Mouse (Mus musculus) 416B (cell line): ENCODE measurements around the gene Btbd7.

ENCODE experiments used
- DNase-seq: peaks from one replicate; pipeline ENCODE4 v3.0.0; 2011; ENCODE audit warnings: low read depth

Btbd7 gene

GRCm38 (mm10) chr12:102878031-102878823 lies at the start of gene Btbd7:
Btbd7 (minus strand) TSS chr12:102878471.
- DNase-seq: peak; percentile 91

DNA sequence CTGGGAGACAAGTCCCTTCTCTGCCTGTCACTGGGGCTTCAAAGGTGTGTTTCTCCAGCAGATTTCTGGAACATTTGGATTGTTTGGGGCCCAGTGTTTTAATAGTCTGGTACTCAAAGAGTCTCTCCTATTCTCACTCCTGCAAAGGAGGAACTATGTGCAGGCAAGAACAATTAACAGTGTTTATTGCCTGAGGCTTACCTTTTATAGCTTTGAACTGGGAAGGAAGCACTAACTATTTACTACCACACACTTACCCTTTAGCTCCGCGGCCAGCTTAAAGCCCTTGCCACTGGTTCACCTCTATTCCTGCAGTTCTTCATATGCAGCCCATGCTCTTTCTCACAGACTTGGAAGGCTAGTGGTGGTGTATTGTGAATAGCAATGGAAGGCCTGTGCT lies 37.8 kb upstream of the Btbd7 start:
- no peak for DNase-seq

DNA sequence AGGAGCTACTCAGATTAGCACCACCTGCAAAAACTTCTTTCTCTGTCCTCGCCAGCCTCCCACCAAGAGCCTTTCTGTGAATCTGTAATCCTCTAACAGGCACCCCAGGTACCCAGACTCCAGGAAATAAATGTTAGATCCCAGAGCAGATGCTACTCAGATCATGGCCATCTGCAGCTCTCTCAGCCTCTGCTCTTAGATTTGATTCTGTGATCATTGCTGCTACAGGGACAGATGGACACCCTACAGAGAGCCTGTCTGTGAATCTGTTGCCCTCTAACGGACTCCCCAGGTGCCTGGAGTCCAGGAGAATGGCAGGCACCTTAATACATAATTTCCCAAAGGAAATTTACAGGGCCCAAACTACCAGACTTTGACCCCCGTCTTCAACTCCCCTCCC lies 29.9 kb upstream of the Btbd7 start:
- no peak for DNase-seq

DNA sequence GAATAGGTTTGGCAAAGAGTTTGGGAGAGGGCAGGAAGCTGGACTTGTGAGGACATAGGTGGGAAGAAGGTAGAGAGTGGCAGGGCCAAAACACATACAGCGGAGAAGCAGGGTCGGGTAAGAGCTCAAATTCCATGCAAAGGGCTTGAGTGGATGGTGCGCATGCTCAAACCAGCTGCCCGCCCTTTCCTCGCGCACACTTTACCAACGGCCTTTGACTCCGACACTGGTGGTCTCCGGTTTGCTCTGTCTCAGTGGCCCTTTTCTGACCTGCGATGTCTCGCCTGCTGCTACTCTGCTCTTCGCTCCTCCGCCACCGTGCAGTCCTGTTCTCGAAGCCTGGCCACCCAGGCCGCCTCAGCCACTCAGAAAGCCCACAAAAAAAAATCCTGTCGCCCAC lies 20.8 kb upstream of the Btbd7 start, which contains the start of gene Cox8c:
Gene Cox8c (plus strand): TSS at position 226 of the 400 bp plus-strand sequence.
- no peak for DNase-seq

GRCm38 (mm10) chr12:102888568-102888967 lies 10.3 kb upstream of the Btbd7 start:
- no peak for DNase-seq

DNA sequence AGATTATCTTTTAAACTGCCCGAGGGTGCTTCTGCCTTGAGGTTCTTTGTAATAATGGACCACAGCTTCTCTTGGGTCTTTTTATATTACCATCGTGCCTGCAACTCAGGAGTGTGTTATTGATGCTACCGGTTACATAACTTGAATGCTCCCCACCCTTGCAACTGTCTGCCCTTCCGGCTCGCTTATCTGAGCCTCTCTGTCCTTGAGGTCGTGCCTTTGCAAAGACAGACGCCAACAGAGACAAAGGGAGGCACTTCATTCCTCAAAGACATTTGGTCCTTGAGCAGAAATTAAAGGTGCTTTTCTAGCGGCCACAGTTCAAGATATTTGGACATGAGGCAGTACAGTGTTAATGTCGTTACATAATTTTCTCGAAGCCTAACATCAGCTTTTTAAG lies 9.1 kb upstream of the Btbd7 start:
- no peak for DNase-seq

DNA sequence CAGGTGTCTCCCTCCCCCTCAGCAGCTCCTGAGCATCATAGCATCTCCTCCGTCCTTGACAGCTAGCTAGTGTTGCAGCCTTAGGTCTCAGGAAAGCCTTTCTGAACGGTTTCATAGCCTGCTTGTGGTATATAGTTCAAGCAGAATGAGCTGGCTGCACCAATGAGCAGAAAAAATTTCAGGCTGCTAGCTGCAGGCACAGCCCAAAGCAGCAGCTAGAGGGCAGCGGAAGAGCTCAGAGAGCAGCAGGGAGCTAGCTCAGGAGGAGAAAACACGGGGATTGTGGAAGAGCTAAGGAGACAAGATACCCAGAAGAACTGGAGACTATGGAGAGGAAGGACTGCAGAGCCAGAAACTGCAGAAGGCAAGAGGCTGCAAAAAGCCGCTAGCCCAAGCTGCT lies 7.5 kb upstream of the Btbd7 start:
- DNase-seq: peak; percentile 35

DNA sequence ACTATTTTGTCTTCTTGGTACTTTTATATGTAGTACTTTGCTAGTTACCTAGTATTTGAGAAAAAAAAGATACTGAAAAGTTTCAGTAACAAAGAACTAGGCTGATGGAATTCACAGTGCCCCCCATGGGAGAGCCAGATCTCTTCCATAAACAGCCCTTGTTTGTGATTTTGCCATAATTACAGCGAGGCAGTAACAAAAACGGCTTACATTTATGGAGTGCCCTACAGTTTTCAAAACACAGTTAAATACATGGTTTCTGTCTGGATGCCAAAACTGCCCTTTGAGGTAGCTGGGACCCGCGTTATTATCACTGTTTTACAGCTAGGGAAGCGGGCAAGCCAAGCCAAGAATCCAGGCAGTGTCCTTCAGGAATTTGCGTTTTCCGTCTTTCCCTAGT lies 630 bp upstream of the Btbd7 start:
- DNase-seq: no peak

DNA sequence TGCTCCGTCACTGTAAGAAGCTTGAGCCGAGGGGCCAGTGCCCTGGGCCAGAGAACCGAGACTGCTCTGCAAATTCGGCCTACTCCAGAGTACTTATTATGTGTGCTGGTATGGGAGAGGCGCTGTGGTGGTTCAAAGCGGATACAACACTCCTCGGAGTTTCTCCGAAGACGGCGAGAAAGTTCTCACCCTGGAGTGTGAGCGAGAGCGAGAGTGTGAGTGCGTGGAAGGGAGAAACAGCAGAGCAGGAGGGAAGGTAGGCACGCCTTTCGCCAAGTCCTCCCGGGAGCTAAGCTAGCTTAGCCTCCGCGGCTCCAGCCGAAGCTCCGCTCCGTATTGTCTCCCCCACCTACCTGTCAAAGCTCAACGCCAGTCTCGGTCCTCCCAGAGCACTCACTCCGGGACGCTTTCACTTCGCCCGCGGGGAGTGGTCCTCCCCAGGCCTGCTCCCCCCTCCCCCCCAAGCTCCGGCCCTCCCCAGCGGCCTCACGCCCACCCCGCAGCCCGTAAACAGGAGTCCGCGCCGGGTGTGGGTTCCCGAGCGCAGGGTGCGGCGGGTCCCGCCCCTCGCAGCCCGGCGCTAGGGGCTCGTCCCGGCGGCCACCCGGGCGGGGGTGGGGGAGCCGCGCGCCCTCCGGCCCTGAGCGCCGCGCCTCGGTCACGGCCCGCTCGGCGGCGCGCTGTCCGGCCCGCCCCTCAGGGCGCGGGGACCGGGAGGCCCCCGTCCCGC lies 805 bp downstream of the Btbd7 start:
- peak; percentile 62 for DNase-seq

DNA sequence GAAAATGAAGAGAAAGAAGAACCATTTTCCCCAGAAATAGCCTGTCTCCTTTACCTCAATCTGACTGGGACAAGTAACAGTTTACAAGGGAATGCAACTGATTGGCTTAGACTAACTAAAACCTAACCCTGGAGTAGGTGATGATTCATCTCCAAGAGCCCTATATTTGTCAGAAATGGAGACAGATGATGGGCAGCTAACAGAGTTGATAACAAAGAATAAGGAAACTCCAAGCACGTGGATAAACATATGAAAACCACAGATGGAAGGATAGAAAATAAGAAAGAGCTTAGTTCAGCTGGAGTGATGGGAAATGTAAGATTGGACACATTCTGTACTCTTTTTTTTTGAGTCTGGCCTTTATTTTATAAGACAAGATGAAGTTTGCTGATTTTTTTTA lies 7.7 kb downstream of the Btbd7 start:
- DNase-seq: peak; percentile 73

- no peak for DNase-seq
These were observed 8.5 kb downstream of the Btbd7 start for GRCm38 (mm10) chr12:102869802-102870201.

- no peak for DNase-seq
These were observed 17.5 kb downstream of the Btbd7 start for GRCm38 (mm10) chr12:102860806-102861205.

DNA sequence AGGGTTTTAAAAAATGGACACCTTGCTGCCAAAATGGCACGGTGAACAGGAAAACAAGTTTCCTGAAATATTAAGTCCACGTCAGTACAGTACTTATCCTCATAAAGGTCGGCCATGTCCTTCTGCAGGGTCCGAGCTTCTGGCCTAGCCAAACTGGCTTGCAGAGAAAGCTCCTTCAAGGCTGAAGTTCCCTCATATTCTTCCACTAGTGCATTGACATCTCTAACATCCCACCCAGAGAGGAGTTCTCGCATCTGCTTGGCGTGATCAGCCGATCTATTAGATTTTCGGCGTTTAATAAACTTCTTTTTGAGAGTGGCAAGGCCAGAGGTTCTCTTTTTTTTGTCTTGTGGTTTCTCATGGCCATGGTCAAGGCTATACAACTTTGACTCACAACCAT lies 40.0 kb downstream of the Btbd7 start:
- no peak for DNase-seq

- DNase-seq: no peak
These were observed 45.4 kb downstream of the Btbd7 start for GRCm38 (mm10) chr12:102832746-102833300.

- DNase-seq: no peak
These were observed 46.4 kb downstream of the Btbd7 start for GRCm38 (mm10) chr12:102831888-102832287.

DNA sequence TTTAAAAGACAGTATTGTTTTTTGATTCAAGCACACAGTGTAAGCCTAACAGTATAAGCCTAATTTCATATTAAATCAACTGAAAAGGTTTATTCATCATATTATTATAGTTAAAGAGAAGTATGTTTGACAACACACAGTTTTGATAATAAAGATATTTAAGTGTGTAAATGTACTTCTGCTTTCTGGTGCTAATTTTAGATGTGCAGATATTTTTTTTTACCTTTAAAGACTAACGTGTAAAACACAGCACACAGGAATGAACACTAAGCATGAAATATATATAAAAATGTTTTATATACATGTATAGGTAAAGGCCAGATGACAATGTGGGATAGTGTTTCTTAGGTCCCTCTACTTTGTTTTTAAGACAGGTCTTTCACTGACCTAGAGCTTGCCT lies 51.2 kb downstream of the Btbd7 start:
- no peak for DNase-seq

DNA sequence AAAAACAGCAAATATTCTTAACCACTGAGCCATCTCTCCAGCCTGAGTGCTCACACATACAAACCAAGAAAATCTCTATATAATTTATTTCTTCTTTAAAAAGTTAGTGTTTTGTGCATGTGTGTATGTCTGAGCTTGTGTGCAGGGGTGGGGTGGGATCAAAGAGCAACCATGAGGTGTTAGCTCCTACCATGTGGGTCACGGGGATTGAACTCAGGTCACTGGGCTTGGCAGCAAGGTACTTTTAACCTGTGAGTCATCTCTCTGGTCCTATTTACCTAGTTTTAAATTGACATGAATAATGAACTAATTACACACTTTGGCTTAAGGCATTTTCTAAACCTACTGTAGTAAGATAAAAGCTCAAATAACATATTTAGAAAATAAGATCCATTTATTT lies 51.9 kb downstream of the Btbd7 start:
- DNase-seq: no peak

DNA sequence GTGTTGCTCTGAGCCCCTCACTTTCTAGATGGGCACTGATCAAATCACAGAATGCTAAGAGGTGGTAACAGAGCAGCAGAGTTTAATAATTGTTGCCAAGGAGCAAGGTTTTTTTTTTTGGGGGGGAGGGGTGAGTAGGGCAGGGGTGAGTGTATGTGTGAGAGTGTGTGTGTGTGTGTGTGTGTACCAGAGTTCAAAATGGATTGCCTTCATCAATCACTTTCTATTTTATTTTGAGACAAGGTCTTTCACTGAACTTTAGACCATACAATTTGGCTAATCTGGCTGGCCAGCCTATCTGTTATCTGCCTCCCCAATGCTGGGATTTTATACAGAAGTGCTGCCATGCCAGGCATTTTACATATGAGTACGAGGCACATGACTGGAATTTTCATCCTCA lies 63.4 kb downstream of the Btbd7 start:
- DNase-seq: no peak

GRCm38 (mm10) chr12:102799528-102799927 lies 78.7 kb downstream of the Btbd7 start:
- peak; percentile 72 for DNase-seq

DNA sequence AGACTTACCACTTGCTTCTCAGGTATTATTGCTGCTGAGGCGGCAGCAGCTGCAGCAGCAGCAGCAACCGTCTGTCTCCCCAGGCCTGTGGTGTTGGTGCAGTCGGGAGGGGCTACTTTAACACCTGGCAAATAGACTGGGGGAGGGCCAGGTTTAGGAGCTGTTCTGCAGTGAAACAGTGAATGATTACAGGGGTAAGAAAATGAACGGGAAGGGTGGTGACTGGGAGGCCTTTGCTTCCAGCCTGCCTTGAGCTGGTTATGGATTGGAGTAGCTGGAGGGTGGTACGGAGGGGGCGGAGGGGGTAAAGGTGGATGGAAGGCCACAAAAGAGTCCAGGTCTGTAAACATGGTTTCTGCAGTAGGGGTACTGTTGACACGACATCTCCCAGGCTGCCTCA lies 90.3 kb downstream of the Btbd7 start:
- DNase-seq: no peak

- DNase-seq: no peak
These were observed 92.7 kb downstream of the Btbd7 start for GRCm38 (mm10) chr12:102785593-102785985.

DNA sequence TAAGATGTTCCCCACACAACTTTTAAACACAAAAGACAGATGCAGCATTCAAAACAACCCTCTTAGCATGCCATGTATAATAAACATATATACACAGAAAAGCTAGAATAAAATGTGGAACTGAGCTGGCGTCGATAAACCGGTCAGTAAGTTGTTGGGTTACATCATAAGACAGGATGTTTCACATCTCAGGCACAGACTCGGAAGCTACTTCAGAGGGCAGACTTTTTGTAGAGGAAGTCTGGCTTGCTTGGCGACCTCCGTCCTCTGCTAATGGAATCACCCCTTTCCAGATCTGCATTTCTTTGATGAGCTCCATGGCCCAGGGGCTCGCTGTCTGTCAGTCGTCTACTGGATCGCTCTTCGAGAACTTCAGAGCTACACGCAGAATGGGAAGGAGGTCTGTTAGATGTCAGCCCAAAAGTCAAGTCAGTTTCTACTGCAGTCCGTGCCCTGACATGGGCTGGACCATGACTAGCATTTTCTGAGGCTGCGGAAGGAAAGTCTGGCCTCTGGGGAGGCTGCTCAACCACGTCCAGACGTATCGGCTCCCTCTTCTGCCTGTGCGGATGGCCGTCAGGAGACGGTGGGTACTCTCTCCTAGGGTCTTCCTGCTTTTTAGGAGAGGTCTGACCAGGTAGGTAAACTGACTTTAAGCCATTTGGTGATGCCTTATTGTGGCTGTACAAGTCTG lies 93.2 kb downstream of the Btbd7 start:
- DNase-seq: peak; percentile 23

DNA sequence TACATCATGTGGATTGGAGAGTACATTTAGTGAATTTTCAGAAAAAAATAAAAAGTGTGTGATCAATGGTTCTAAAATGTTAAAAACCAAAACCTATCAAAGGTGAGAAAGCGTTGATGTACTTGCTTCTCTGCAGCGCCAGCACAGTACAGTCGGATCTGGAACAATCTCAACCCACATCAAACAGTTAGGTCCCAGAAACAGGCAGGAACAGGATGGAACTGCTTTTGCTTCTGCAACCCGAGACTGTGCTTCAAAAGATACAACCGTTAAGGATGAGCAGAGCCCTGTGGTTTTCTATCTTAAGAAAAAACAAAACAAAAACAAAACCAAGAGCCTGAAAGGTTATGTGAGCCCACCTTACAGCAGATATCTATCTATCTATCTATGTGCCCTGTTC lies 95.4 kb downstream of the Btbd7 start:
- DNase-seq: no peak
